Mouse (Mus musculus) right cerebral cortex, adult 18-20 months (tissue): ENCODE measurements around the gene D630045J12Rik.

ENCODE experiments used
- DNase-seq: peaks from one replicate; pipeline ENCODE4 v3.0.0; 2022; ENCODE audit warnings: mixed read lengths

The D630045J12Rik gene

GRCm38 (mm10) chr6:38184791-38185190 lies 69.0 kb downstream of the D630045J12Rik start:
- DNase-seq: no peak

GRCm38 (mm10) chr6:38181756-38182318 lies 72.0 kb downstream of the D630045J12Rik start:
- DNase-seq: no peak

- DNase-seq: no peak
These were observed 73.1 kb downstream of the D630045J12Rik start for GRCm38 (mm10) chr6:38180669-38181068.

- no peak for DNase-seq
These were observed 88.4 kb downstream of the D630045J12Rik start for GRCm38 (mm10) chr6:38165385-38165784.

GRCm38 (mm10) chr6:38164705-38165104 lies 89.1 kb downstream of the D630045J12Rik start:
- DNase-seq: no peak

- no peak for DNase-seq
These were observed 90.8 kb downstream of the D630045J12Rik start for GRCm38 (mm10) chr6:38162825-38163504.

- DNase-seq: no peak
These were observed 93.3 kb downstream of the D630045J12Rik start for GRCm38 (mm10) chr6:38160556-38160955.

- DNase-seq: peak; percentile 72
These were observed 93.7 kb downstream of the D630045J12Rik start for GRCm38 (mm10) chr6:38160102-38160501.

- DNase-seq: no peak
These were observed 94.2 kb downstream of the D630045J12Rik start for GRCm38 (mm10) chr6:38159576-38159975.

GRCm38 (mm10) chr6:38157925-38158324 lies 95.9 kb downstream of the D630045J12Rik start:
- no peak for DNase-seq

- DNase-seq: no peak
These were observed 97.6 kb downstream of the D630045J12Rik start for GRCm38 (mm10) chr6:38156204-38156603.

GRCm38 (mm10) chr6:38152305-38152704 lies 101.5 kb downstream of the D630045J12Rik start:
- no peak for DNase-seq

- no peak for DNase-seq
These were observed 104.3 kb downstream of the D630045J12Rik start for GRCm38 (mm10) chr6:38149483-38149882.

GRCm38 (mm10) chr6:38148626-38149025 lies 105.2 kb downstream of the D630045J12Rik start:
- no peak for DNase-seq

GRCm38 (mm10) chr6:38147301-38147700 lies 106.5 kb downstream of the D630045J12Rik start:
- DNase-seq: no peak

- no peak for DNase-seq
These were observed 108.2 kb downstream of the D630045J12Rik start for GRCm38 (mm10) chr6:38145463-38146065.

GRCm38 (mm10) chr6:38144161-38144998 lies 109.4 kb downstream of the D630045J12Rik start:
- DNase-seq: no peak

- no peak for DNase-seq
These were observed 113.4 kb downstream of the D630045J12Rik start for GRCm38 (mm10) chr6:38140402-38140801.

GRCm38 (mm10) chr6:38139086-38139485 lies 114.7 kb downstream of the D630045J12Rik start:
- DNase-seq: no peak

GRCm38 (mm10) chr6:38134806-38135559 lies 118.8 kb downstream of the D630045J12Rik start:
- peak; percentile 83 for DNase-seq

GRCm38 (mm10) chr6:38131801-38132231 lies 122.0 kb downstream of the D630045J12Rik start:
- DNase-seq: no peak

- DNase-seq: no peak
These were observed 123.9 kb downstream of the D630045J12Rik start for GRCm38 (mm10) chr6:38129883-38130282.
